Mouse (Mus musculus): ENCODE measurements around the gene Ppp1r36. TPM values are rescaled to one million over a fixed set of nuclear protein-coding genes. Genes with fewer than 3 reads are reported as not detected.

The Ppp1r36 gene
- 0.72 and 0.90 TPM in 2 replicates for polyA plus RNA-seq (2012; rRNA removed)

GRCm38 (mm10) chr12:76417433-76417854, at the start of gene Ppp1r36:
Gene Ppp1r36 (plus strand): TSS chr12:76417538.
- TF ChIP-seq POLR2A (IDR thresholded peaks at IDR 0.05; ENCODE audit: borderline replicate concordance, insufficient read depth, low read length) (no peak), CTCF (IDR thresholded peaks at IDR 0.05; ENCODE audit: borderline replicate concordance, insufficient read depth, low read depth, low read length) (no peak)
- H3K4me1 ChIP-seq (ENCODE audit: control insufficient read depth, insufficient read depth, low read length) = no peaks in the 10 kb centered on the region
- 3% methylated on average over 37 of the region's 37 CpGs for WGBS
- no peak for DNase-seq
- H3K27me3 ChIP-seq (ENCODE audit: control insufficient read depth, insufficient read depth, low read length) = peaks cover 1% of the 10 kb centered on the region; the same call in 1 of the 2 replicates
- H3K27ac ChIP-seq (ENCODE audit: insufficient read depth, low read length) = no peak within 1 kb of the TSS
- H3K4me3 ChIP-seq (replicated peaks; ENCODE audit: insufficient read depth, low read depth, low read length) = no peak within 1 kb of the TSS

- Histone ChIP-seq H3K27me3 (ENCODE audit: control insufficient read depth, insufficient read depth, low read length) (no peaks in the 10 kb centered on the region), H3K4me3 (replicated peaks; ENCODE audit: insufficient read depth, low read depth, low read length) (peak overlapping the region; percentile 54), H3K4me1 (ENCODE audit: control insufficient read depth, insufficient read depth, low read length) (no peaks in the 10 kb centered on the region; the same call in 1 of the 2 replicates), H3K27ac (ENCODE audit: insufficient read depth, low read length) (peak overlapping the region; percentile 56; the same call in 1 of the 2 replicates)
- 5% methylated on average over 9 of the region's 9 CpGs for WGBS
- DNase-seq = peak; percentile 22 to 23
- TF ChIP-seq CTCF (IDR thresholded peaks at IDR 0.05; ENCODE audit: borderline replicate concordance, insufficient read depth, low read depth, low read length) = no peak
- TF ChIP-seq POLR2A (IDR thresholded peaks at IDR 0.05; ENCODE audit: borderline replicate concordance, insufficient read depth, low read length) = no peak
Observed at GRCm38 (mm10) chr12:76368201-76368789, 49.0 kb upstream of the Ppp1r36 start.

GRCm38 (mm10) chr12:76368790-76369205, 48.5 kb upstream of the Ppp1r36 start:
- H3K27me3 ChIP-seq (ENCODE audit: control insufficient read depth, insufficient read depth, low read length) = no peaks in the 10 kb centered on the region
- under 1% methylated on average over 26 of the region's 26 CpGs for WGBS
- H3K27ac ChIP-seq (ENCODE audit: insufficient read depth, low read length) = peak overlapping the region; percentile 56
- H3K4me3 ChIP-seq (replicated peaks; ENCODE audit: insufficient read depth, low read depth, low read length) = peak overlapping the region; percentile 54
- DNase-seq = peak in 1 of 2 experiments; percentile 75
- TF ChIP-seq CTCF (IDR thresholded peaks at IDR 0.05; ENCODE audit: borderline replicate concordance, insufficient read depth, low read depth, low read length) (no peak), POLR2A (IDR thresholded peaks at IDR 0.05; ENCODE audit: borderline replicate concordance, insufficient read depth, low read length) (no peak)
- no peaks in the 10 kb centered on the region; the same call in 1 of the 2 replicates for H3K4me1 ChIP-seq (ENCODE audit: control insufficient read depth, insufficient read depth, low read length)

- under 1% methylated on average over 82 of the region's 96 CpGs for WGBS
- TF ChIP-seq POLR2A (IDR thresholded peaks at IDR 0.05; ENCODE audit: borderline replicate concordance, insufficient read depth, low read length) (peak; percentile 58), CTCF (IDR thresholded peaks at IDR 0.05; ENCODE audit: borderline replicate concordance, insufficient read depth, low read depth, low read length) (no peak)
- peak; percentile 88 to 95 for DNase-seq
Observed at GRCm38 (mm10) chr12:76369206-76369977, 47.9 kb upstream of the Ppp1r36 start, which contains the start of gene Zbtb25. Gene Zbtb25 (minus strand): TSS chr12:76369602.

GRCm38 (mm10) chr12:76369978-76370830, 47.1 kb upstream of the Ppp1r36 start, which contains the start of gene Zbtb1:
Gene Zbtb1 (plus strand): TSS chr12:76370266.
- Histone ChIP-seq H3K4me1 (ENCODE audit: control insufficient read depth, insufficient read depth, low read length) (no peaks in the 10 kb centered on the region; the same call in 1 of the 2 replicates), H3K27ac (ENCODE audit: insufficient read depth, low read length) (peak within 1 kb of the TSS; percentile 70), H3K27me3 (ENCODE audit: control insufficient read depth, insufficient read depth, low read length) (no peaks in the 10 kb centered on the region), H3K4me3 (replicated peaks; ENCODE audit: insufficient read depth, low read depth, low read length) (peak within 1 kb of the TSS; percentile 65)
- peak; percentile 79 to 82 for DNase-seq
- TF ChIP-seq POLR2A (IDR thresholded peaks at IDR 0.05; ENCODE audit: borderline replicate concordance, insufficient read depth, low read length) (peak; percentile 50; the same call in 1 of the 2 replicates), CTCF (IDR thresholded peaks at IDR 0.05; ENCODE audit: borderline replicate concordance, insufficient read depth, low read depth, low read length) (no peak)
- WGBS = 1% methylated on average over 84 of the region's 99 CpGs

More at GRCm38 (mm10) chr12:76369206-76369977, 47.9 kb upstream of the Ppp1r36 start, which contains the start of gene Zbtb25:
- Histone ChIP-seq H3K4me1 (ENCODE audit: control insufficient read depth, insufficient read depth, low read length) (no peaks in the 10 kb centered on the region; the same call in 1 of the 2 replicates), H3K27ac (ENCODE audit: insufficient read depth, low read length) (peak within 1 kb of the TSS; percentile 70), H3K27me3 (ENCODE audit: control insufficient read depth, insufficient read depth, low read length) (no peaks in the 10 kb centered on the region), H3K4me3 (replicated peaks; ENCODE audit: insufficient read depth, low read depth, low read length) (peak within 1 kb of the TSS; percentile 65)

GRCm38 (mm10) chr12:76370831-76371571, 46.3 kb upstream of the Ppp1r36 start:
- DNase-seq = peak; percentile 66 to 68

More at GRCm38 (mm10) chr12:76370831-76371571, 46.3 kb upstream of the Ppp1r36 start:
- H3K27me3 ChIP-seq (ENCODE audit: control insufficient read depth, insufficient read depth, low read length) = no peaks in the 10 kb centered on the region
- peak overlapping the region; percentile 65 for H3K4me3 ChIP-seq (replicated peaks; ENCODE audit: insufficient read depth, low read depth, low read length)
- under 1% methylated on average over 60 of the region's 63 CpGs for WGBS
- peak overlapping the region; percentile 70 for H3K27ac ChIP-seq (ENCODE audit: insufficient read depth, low read length)
- TF ChIP-seq CTCF (IDR thresholded peaks at IDR 0.05; ENCODE audit: borderline replicate concordance, insufficient read depth, low read depth, low read length) (no peak), POLR2A (IDR thresholded peaks at IDR 0.05; ENCODE audit: borderline replicate concordance, insufficient read depth, low read length) (no peak)
- H3K4me1 ChIP-seq (ENCODE audit: control insufficient read depth, insufficient read depth, low read length) = no peaks in the 10 kb centered on the region; the same call in 1 of the 2 replicates

All from cerebellum, adult 2 months (tissue).